Mouse (Mus musculus) cerebellum, adult 9-10 months (tissue): ENCODE measurements at regions not wholly inside any gene's neighbourhood (a gene's known extent, or its start where the extent isn't known, plus 50 kb on each side); places are given as distances from the start of the nearest gene placed in this dataset.

ENCODE experiments used
- DNase-seq: peaks from one replicate; pipeline ENCODE4 v3.0.0; 2022

GRCm38 (mm10) chr1:56453756-56454155 lies 183.5 kb downstream of the Hsfy2 start:
- no peak for DNase-seq

- DNase-seq: no peak
Observed at GRCm38 (mm10) chr1:56442835-56443234, 194.4 kb downstream of the Hsfy2 start.

GRCm38 (mm10) chr1:56406786-56407185 lies 230.4 kb downstream of the Hsfy2 start:
- no peak for DNase-seq

- DNase-seq: no peak
Observed at GRCm38 (mm10) chr1:56403351-56403750, 233.9 kb downstream of the Hsfy2 start.

GRCm38 (mm10) chr1:56395832-56396231 lies 241.4 kb downstream of the Hsfy2 start:
- no peak for DNase-seq

GRCm38 (mm10) chr1:56387086-56387485 lies 250.1 kb downstream of the Hsfy2 start:
- no peak for DNase-seq

- DNase-seq: no peak
Observed at GRCm38 (mm10) chr1:56366319-56366718, 270.9 kb downstream of the Hsfy2 start.

GRCm38 (mm10) chr1:56360857-56361256 lies 276.4 kb downstream of the Hsfy2 start:
- DNase-seq: no peak

- no peak for DNase-seq
Observed at GRCm38 (mm10) chr1:56346638-56347037, 290.6 kb downstream of the Hsfy2 start.

GRCm38 (mm10) chr1:56344952-56345351 lies 292.3 kb downstream of the Hsfy2 start:
- DNase-seq: no peak

GRCm38 (mm10) chr1:56327381-56327780 lies 309.9 kb downstream of the Hsfy2 start:
- DNase-seq: no peak

GRCm38 (mm10) chr1:56308586-56308985 lies 328.6 kb downstream of the Hsfy2 start:
- no peak for DNase-seq

- DNase-seq: no peak
Observed at GRCm38 (mm10) chr1:56294391-56294790, 342.8 kb downstream of the Hsfy2 start.

- DNase-seq: peak; percentile 2
Observed at GRCm38 (mm10) chr1:56289748-56290147, 347.5 kb downstream of the Hsfy2 start.

- DNase-seq: no peak
Observed at GRCm38 (mm10) chr1:56286386-56287045, 350.7 kb downstream of the Hsfy2 start.

GRCm38 (mm10) chr1:56261708-56262107 lies 375.5 kb downstream of the Hsfy2 start:
- DNase-seq: no peak

- DNase-seq: no peak
Observed at GRCm38 (mm10) chr1:56260759-56261158, 376.5 kb downstream of the Hsfy2 start.

- DNase-seq: no peak
Observed at GRCm38 (mm10) chr1:56256839-56257490, 380.3 kb downstream of the Hsfy2 start.

- DNase-seq: no peak
Observed at GRCm38 (mm10) chr1:56239686-56240085, 397.5 kb downstream of the Hsfy2 start.

- DNase-seq: no peak
Observed at GRCm38 (mm10) chr1:56226314-56227008, 410.8 kb downstream of the Hsfy2 start.

GRCm38 (mm10) chr1:56219700-56220099 lies 417.5 kb downstream of the Hsfy2 start:
- no peak for DNase-seq

- DNase-seq: no peak
Observed at GRCm38 (mm10) chr1:56210712-56211371, 426.4 kb downstream of the Hsfy2 start.

- DNase-seq: no peak
Observed at GRCm38 (mm10) chr1:56206615-56207267, 430.5 kb downstream of the Hsfy2 start.
